Mouse (Mus musculus): ENCODE results near the gene Exoc3l4. TPM values are rescaled to one million over a fixed set of nuclear protein-coding genes. Genes with fewer than 3 reads are reported as not detected.

Gene Exoc3l4
- polyA plus RNA-seq, 1 experiment: 42.9 TPM

DNA sequence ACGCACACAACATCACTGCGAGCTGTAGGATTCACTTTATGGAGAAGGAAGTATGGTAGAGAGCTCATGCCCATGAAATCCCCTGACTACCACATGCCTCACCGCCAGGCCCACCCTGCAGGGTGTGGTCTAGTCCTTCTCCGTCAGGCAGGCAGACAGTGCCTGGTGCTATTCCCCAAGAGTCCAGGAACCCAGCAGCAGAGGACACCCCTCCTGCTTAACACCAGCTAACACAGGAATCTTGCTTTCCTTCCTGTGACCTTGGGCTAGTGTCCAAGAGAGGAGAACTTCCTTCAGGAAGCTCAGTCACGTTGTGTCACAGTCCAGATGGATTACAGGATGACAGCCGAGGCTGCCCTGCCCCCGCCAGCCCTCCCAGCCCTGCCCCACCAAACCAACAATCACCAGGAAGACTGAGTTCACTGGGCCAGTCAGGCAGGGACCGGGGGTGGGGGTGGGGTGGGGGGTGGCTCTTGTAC, 30.1 kb upstream of the Exoc3l4 start:
- Histone ChIP-seq H3K27ac (ENCODE audit: insufficient read depth, low read depth, low read length) (peak overlapping the region; percentile 66), H3K36me3 (ENCODE audit: control insufficient read depth, insufficient read depth, low read length) (no peaks in the 10 kb centered on the region), H3K27me3 (replicated peaks; ENCODE audit: control insufficient read depth, insufficient read depth, low read length) (no peaks in the 10 kb centered on the region), H3K4me3 (ENCODE audit: insufficient read depth, low read depth, low read length) (no peak overlapping the region), H3K4me1 (ENCODE audit: control insufficient read depth, insufficient read depth, low read length) (peaks cover 9% of the 10 kb centered on the region; the same call in 1 of the 2 replicates)
- peak; percentile 92 for DNase-seq
- 28% methylated on average over 8 of the region's 8 CpGs for WGBS
- TF ChIP-seq CTCF (conservative IDR thresholded peaks at IDR 0.05; ENCODE audit: insufficient read depth, insufficient read length, low read depth, low read length): no peak
- no peak for TF ChIP-seq POLR2A (IDR thresholded peaks at IDR 0.05; ENCODE audit: low read depth, low read length)

DNA sequence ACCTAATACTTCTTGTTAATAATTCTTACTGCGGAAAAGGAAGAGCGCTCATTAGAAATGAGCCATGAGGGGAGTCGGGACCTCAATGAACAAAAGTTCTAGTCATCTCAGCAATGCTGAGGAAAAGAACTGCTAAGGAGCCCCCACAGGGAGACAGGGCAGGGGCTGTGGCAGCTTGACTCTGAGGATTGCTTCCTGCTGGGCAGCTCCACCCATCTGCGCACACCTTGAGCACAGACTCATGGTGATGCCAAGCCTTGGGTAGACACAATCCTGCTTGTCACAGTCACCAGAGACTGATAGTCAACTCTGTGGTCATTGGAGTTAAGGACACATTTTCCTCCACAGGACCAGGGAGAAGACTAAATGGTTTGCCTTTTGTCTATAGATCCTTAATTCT, 29.7 kb upstream of the Exoc3l4 start:
- Histone ChIP-seq H3K4me1 (ENCODE audit: control insufficient read depth, insufficient read depth, low read length) (peaks cover 5% of the 10 kb centered on the region; the same call in 1 of the 2 replicates), H3K4me3 (ENCODE audit: insufficient read depth, low read depth, low read length) (no peak overlapping the region), H3K27me3 (replicated peaks; ENCODE audit: control insufficient read depth, insufficient read depth, low read length) (no peaks in the 10 kb centered on the region), H3K36me3 (ENCODE audit: control insufficient read depth, insufficient read depth, low read length) (no peaks in the 10 kb centered on the region), H3K27ac (ENCODE audit: insufficient read depth, low read depth, low read length) (peak overlapping the region; percentile 46; the same call in 1 of the 2 replicates)
- no peak for DNase-seq
- 43% methylated on average over 4 of the region's 4 CpGs for WGBS
- no peak for TF ChIP-seq POLR2A (IDR thresholded peaks at IDR 0.05; ENCODE audit: low read depth, low read length)
- TF ChIP-seq CTCF (conservative IDR thresholded peaks at IDR 0.05; ENCODE audit: insufficient read depth, insufficient read length, low read depth, low read length): no peak

DNA sequence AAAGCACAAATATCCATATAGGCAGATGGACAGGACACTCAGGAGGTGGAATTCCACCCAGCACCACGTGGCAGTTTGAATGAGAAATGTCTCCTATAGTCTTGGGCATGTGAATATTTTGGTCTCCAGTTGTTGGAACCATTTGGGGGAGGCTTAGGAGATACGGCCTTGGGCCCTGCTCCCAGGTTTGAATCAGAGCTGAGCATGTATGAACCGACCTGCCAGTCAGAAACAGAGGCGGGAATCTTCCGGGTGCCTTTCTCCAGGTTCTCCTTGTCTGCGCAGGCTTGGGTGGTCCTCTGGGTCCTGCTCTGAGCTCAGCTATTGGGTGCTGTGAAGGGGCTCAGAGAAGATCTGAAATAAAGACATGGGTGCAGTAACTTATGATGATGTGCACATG, 22.8 kb upstream of the Exoc3l4 start:
- DNase-seq: no peak
- Histone ChIP-seq H3K4me1 (ENCODE audit: control insufficient read depth, insufficient read depth, low read length) (no peaks in the 10 kb centered on the region), H3K27ac (ENCODE audit: insufficient read depth, low read depth, low read length) (no peak overlapping the region), H3K36me3 (ENCODE audit: control insufficient read depth, insufficient read depth, low read length) (no peaks in the 10 kb centered on the region), H3K4me3 (ENCODE audit: insufficient read depth, low read depth, low read length) (no peak overlapping the region), H3K27me3 (replicated peaks; ENCODE audit: control insufficient read depth, insufficient read depth, low read length) (no peaks in the 10 kb centered on the region)
- 84% methylated on average over 6 of the region's 6 CpGs for WGBS
- TF ChIP-seq CTCF (conservative IDR thresholded peaks at IDR 0.05; ENCODE audit: insufficient read depth, insufficient read length, low read depth, low read length): no peak
- TF ChIP-seq POLR2A (IDR thresholded peaks at IDR 0.05; ENCODE audit: low read depth, low read length): no peak

DNA sequence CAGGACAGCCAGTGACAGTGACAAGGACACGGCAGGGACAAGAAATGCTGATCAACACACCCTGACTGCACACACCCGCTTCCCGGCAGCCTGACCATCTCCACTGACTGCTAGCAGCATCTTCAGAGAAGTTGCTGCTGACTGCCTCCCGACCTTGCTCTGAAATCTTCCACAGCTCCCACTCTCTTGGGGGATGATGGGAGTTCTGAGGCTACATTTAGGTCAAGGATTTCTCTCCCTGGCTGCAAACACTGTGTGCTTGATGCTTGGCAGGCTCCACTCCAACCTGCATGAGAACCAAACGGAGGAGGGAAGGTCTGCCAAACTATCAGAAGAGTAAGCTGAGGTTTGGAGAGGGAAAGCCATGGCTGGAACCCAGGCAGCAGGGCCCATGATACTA, 19.8 kb upstream of the Exoc3l4 start:
- TF ChIP-seq POLR2A (IDR thresholded peaks at IDR 0.05; ENCODE audit: low read depth, low read length) (no peak), CTCF (conservative IDR thresholded peaks at IDR 0.05; ENCODE audit: insufficient read depth, insufficient read length, low read depth, low read length) (no peak)
- 79% methylated on average over 5 of the region's 5 CpGs for WGBS
- Histone ChIP-seq H3K4me3 (ENCODE audit: insufficient read depth, low read depth, low read length) (no peak overlapping the region), H3K27ac (ENCODE audit: insufficient read depth, low read depth, low read length) (no peak overlapping the region), H3K4me1 (ENCODE audit: control insufficient read depth, insufficient read depth, low read length) (no peaks in the 10 kb centered on the region; the same call in 1 of the 2 replicates), H3K36me3 (ENCODE audit: control insufficient read depth, insufficient read depth, low read length) (no peaks in the 10 kb centered on the region), H3K27me3 (replicated peaks; ENCODE audit: control insufficient read depth, insufficient read depth, low read length) (no peaks in the 10 kb centered on the region)
- no peak for DNase-seq

DNA sequence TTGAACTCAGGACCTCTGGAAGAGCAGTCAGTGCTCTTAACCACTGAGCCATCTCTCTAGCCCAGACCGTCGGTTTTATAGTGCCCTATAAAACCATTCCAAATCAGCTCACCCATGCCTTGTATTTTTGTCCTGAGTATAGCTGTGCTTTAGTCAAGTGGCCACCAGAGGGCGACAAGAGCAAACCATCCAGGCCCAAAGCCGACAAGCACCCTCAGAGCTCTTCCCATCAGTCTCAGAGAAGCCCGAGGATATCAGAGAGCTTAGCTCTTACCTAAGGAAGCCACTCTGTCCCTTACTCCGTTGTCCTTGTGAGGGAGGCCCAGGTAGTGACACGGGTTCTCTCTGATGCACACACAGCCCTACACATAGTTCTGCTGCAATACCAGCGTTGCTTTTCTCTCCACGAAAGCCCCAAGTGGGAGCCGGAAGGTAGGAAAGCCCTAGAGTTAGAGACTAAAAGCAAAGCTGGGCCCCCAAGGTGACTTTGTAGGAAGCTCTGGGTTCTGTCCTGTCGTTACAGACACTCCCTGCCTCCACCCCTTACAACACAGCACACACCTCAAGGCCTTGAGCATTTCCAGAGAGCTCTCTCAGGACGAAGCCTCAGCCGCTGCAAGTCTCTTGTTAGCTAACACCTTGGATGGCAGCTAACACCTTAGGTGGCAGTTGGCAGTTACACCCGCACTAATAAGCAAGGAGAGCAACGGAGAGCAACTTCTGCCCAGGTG, 15.2 kb upstream of the Exoc3l4 start:
- Histone ChIP-seq H3K27ac (ENCODE audit: insufficient read depth, low read depth, low read length) (no peak overlapping the region), H3K4me1 (ENCODE audit: control insufficient read depth, insufficient read depth, low read length) (no peaks in the 10 kb centered on the region; the same call in 1 of the 2 replicates), H3K36me3 (ENCODE audit: control insufficient read depth, insufficient read depth, low read length) (no peaks in the 10 kb centered on the region), H3K4me3 (ENCODE audit: insufficient read depth, low read depth, low read length) (no peak overlapping the region), H3K27me3 (replicated peaks; ENCODE audit: control insufficient read depth, insufficient read depth, low read length) (no peaks in the 10 kb centered on the region)
- DNase-seq: peak; percentile 85
- 28% methylated on average over 15 of the region's 15 CpGs for WGBS
- TF ChIP-seq POLR2A (IDR thresholded peaks at IDR 0.05; ENCODE audit: low read depth, low read length) (no peak), CTCF (conservative IDR thresholded peaks at IDR 0.05; ENCODE audit: insufficient read depth, insufficient read length, low read depth, low read length) (peak; percentile 90)

DNA sequence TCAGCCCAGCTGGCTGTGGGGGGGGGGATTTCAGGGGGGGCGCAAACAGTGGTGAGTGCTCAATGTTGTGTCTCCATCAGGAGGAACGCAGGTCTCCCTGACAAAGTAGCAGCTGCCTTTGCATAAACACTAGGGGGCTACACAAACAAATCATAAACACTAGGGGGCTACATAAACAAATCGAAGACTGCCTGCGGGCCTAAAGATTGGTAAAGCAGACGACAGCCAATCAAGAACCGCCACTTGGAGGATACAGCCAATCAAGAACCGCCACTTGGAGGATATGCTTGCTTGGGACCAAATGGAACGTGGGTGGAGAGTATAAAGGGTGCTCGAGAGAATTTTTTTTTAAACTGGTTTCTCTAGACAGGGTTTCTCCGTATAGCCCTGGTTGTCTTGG, 11.9 kb upstream of the Exoc3l4 start:
- Histone ChIP-seq H3K27ac (ENCODE audit: insufficient read depth, low read depth, low read length) (no peak overlapping the region), H3K4me1 (ENCODE audit: control insufficient read depth, insufficient read depth, low read length) (no peaks in the 10 kb centered on the region; the same call in 1 of the 2 replicates), H3K4me3 (ENCODE audit: insufficient read depth, low read depth, low read length) (no peak overlapping the region), H3K27me3 (replicated peaks; ENCODE audit: control insufficient read depth, insufficient read depth, low read length) (no peaks in the 10 kb centered on the region), H3K36me3 (ENCODE audit: control insufficient read depth, insufficient read depth, low read length) (no peaks in the 10 kb centered on the region)
- TF ChIP-seq CTCF (conservative IDR thresholded peaks at IDR 0.05; ENCODE audit: insufficient read depth, insufficient read length, low read depth, low read length) (no peak), POLR2A (IDR thresholded peaks at IDR 0.05; ENCODE audit: low read depth, low read length) (no peak)
- no peak for DNase-seq
- 72% methylated on average over 10 of the region's 10 CpGs for WGBS

DNA sequence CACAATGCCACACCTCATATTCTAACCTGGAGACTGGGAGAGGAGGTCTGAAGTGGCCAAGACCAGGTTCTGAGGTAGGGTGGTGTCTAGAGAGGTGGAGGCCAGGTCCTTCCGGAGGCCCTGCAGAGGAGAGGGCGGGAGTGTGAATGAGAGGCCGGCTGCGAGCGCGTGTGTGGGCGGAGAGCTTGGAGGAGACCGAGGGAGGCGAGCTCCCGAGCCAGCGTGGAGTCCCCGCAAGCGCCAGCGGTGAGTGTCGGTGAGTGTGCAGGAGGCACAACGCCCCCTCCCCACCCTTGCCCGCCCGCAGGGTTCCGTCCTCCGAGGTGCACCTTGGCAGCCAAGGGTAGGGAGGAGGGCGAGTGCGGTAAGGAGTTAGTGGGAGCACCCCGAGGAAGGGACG, 10.2 kb upstream of the Exoc3l4 start, which contains the start of gene Lbhd2:
Lbhd2 (plus strand) TSS at position 188 of the 400 bp plus-strand sequence.
- no peaks in the 10 kb centered on the region for H3K4me1 ChIP-seq (ENCODE audit: control insufficient read depth, insufficient read depth, low read length)
- no peak within 1 kb of the TSS for H3K4me3 ChIP-seq (ENCODE audit: insufficient read depth, low read depth, low read length)
- H3K36me3 ChIP-seq (ENCODE audit: control insufficient read depth, insufficient read depth, low read length): no peaks in the 10 kb centered on the region
- 15% methylated on average over 24 of the region's 24 CpGs for WGBS
- no peak within 1 kb of the TSS for H3K27ac ChIP-seq (ENCODE audit: insufficient read depth, low read depth, low read length)
- H3K27me3 ChIP-seq (replicated peaks; ENCODE audit: control insufficient read depth, insufficient read depth, low read length): no peaks in the 10 kb centered on the region
- TF ChIP-seq CTCF (conservative IDR thresholded peaks at IDR 0.05; ENCODE audit: insufficient read depth, insufficient read length, low read depth, low read length) (no peak), POLR2A (IDR thresholded peaks at IDR 0.05; ENCODE audit: low read depth, low read length) (no peak)
- DNase-seq: no peak

Data from kidney, adult 2 months (tissue).